Mouse (Mus musculus) stomach, postnatal 0 days (tissue): Measurements from ENCODE around the gene Pigb. TPM values are rescaled to one million over a fixed set of nuclear protein-coding genes. Genes with fewer than 3 reads are reported as not detected.

Source experiments
- ATAC-seq: fragments of 200-750 bp; cut with Nextera tagmentation; 2 replicates; pipeline ENCODE4 v1.8.0; 2017; ENCODE audit not compliant: low FRiP score, low TSS enrichment
- DNase-seq: peaks from one replicate; pipeline ENCODE4 v3.0.0-alpha.2; 2016; ENCODE audit warnings: low spot score
- H3K27ac ChIP-seq: fragments of 300-500 bp; sonication (generic); replicated peaks from 2 replicates; pipeline ENCODE4 v1.5.1; 2014; ENCODE audit warnings: mild to moderate bottlenecking, control low read depth
- H3K27me3 ChIP-seq: fragments of 300-500 bp; sonication (generic); 2 replicates; pipeline ENCODE4 v1.6.1; 2014; ENCODE audit warnings: low read length; ENCODE audit not compliant: control insufficient read depth, insufficient read depth
- H3K36me3 ChIP-seq: fragments of 300-500 bp; sonication (generic); 2 replicates; pipeline ENCODE4 v1.6.1; 2014; ENCODE audit warnings: low read length, mixed read lengths; ENCODE audit not compliant: control insufficient read depth, insufficient read depth
- H3K4me1 ChIP-seq: fragments of 300-500 bp; sonication (generic); replicated peaks from 2 replicates; pipeline ENCODE4 v1.6.1; 2014; ENCODE audit warnings: antibody characterized with exemption; ENCODE audit not compliant: control insufficient read depth, insufficient read depth
- H3K4me2 ChIP-seq: fragments of 300-500 bp; sonication (generic); replicated peaks from 2 replicates; pipeline ENCODE4 v1.6.1; 2014; ENCODE audit warnings: low read depth, mild to moderate bottlenecking, control low read depth, moderate library complexity
- H3K4me3 ChIP-seq: fragments of 300-500 bp; sonication (generic); 2 replicates; pipeline ENCODE4 v1.5.1; 2014; ENCODE audit warnings: low read depth, low read length, control low read depth
- H3K9ac ChIP-seq: fragments of 300-500 bp; sonication (generic); 2 replicates; pipeline ENCODE4 v1.6.1; 2014; ENCODE audit warnings: mild to moderate bottlenecking, low read length, control low read depth, mixed read lengths
- H3K9me3 ChIP-seq: fragments of 300-500 bp; sonication (generic); 2 replicates; pipeline ENCODE4 v1.6.1; 2016; ENCODE audit warnings: low read length; ENCODE audit not compliant: control insufficient read depth
- CTCF ChIP-seq: IDR thresholded peaks from 2 replicates; pipeline ENCODE4 v1.5.1; 2016; ENCODE audit warnings: antibody characterized with exemption, low read depth, mild to moderate bottlenecking, moderate library complexity
- EP300 ChIP-seq: optimal IDR thresholded peaks from 2 replicates; pipeline ENCODE3; 2016; ENCODE audit warnings: antibody characterized with exemption
- WGBS: fragments of 180-500 bp; shearing (Covaris S2); extraction: QIAGEN DNeasy Blood & Tissue Kit; methylation state at CpG from one replicate; pipeline ENCODE4 v1.1.7; 2014; 5-methylcytosine and 5-hydroxymethylcytosine counted together
- polyA plus RNA-seq: library from polyadenylated mRNA; unstranded; fragments of >200 nt; fragmentation: Nextera tagmentation; extraction: Ambion mirVana; gene quantifications from 2 replicates; pipeline ENCODE4 v1.2.1, GENCODE M21; 2015

Gene Pigb
- polyA plus RNA-seq, 1 experiment from 2014 or later, result 7.7 TPM

GRCm38 (mm10) chr9:73044146-73045079, 4.2 kb upstream of the Pigb start, which contains the start of gene Rab27a:
TSS of gene Rab27a (plus strand) at chr9:73044854.
- no peaks in the 10 kb centered on the region; the same call in 1 of the 2 replicates for H3K4me1 ChIP-seq
- peak within 1 kb of the TSS; percentile 54 for H3K4me3 ChIP-seq
- no peak for TF ChIP-seq EP300
- TF ChIP-seq CTCF, result peak; percentile 97
- H3K9me3 ChIP-seq, result no peaks in the 10 kb centered on the region
- peak; percentile 82 for ATAC-seq
- peak within 1 kb of the TSS; percentile 69 for H3K9ac ChIP-seq
- peak; percentile 89 for DNase-seq
- no peaks in the 10 kb centered on the region for H3K27me3 ChIP-seq
- no peaks in the 10 kb centered on the region for H3K36me3 ChIP-seq
- WGBS, result 2% methylated on average over 41 of the region's 41 CpGs
- peak within 1 kb of the TSS; percentile 94 for H3K4me2 ChIP-seq
- peak within 1 kb of the TSS; percentile 73 for H3K27ac ChIP-seq

- Histone ChIP-seq H3K4me1 (no peaks in the 10 kb centered on the region; the same call in 1 of the 2 replicates), H3K27ac (peak overlapping the region; percentile 80), H3K9me3 (no peaks in the 10 kb centered on the region), H3K36me3 (no peaks in the 10 kb centered on the region), H3K4me2 (peak overlapping the region; percentile 72), H3K9ac (peak overlapping the region; percentile 84), H3K4me3 (peak overlapping the region; percentile 75), H3K27me3 (no peaks in the 10 kb centered on the region)
- peak; percentile 92 for DNase-seq
- peak; percentile 84 for ATAC-seq
- under 1% methylated on average over 49 of the region's 49 CpGs for WGBS
- TF ChIP-seq CTCF (no peak), EP300 (no peak)
These were observed 794 bp downstream of the Pigb start for GRCm38 (mm10) chr9:73039222-73039945.

GRCm38 (mm10) chr9:73033406-73033805, 6.8 kb downstream of the Pigb start:
- no peaks in the 10 kb centered on the region for H3K27me3 ChIP-seq
- no peak overlapping the region for H3K27ac ChIP-seq
- H3K36me3 ChIP-seq, result peaks cover 8% of the 10 kb centered on the region
- H3K4me3 ChIP-seq, result no peak overlapping the region
- no peak overlapping the region for H3K4me2 ChIP-seq
- H3K9me3 ChIP-seq, result no peaks in the 10 kb centered on the region
- no peak for TF ChIP-seq EP300
- TF ChIP-seq CTCF, result peak; percentile 35
- no peaks in the 10 kb centered on the region for H3K4me1 ChIP-seq
- WGBS, result 92% methylated on average over 1 of the region's 1 CpGs
- ATAC-seq (no peak), DNase-seq (no peak)
- no peak overlapping the region for H3K9ac ChIP-seq

GRCm38 (mm10) chr9:73031421-73031820, 8.8 kb downstream of the Pigb start:
- H3K27ac ChIP-seq, result no peak overlapping the region
- no peaks in the 10 kb centered on the region for H3K4me1 ChIP-seq
- H3K9me3 ChIP-seq, result no peaks in the 10 kb centered on the region
- ATAC-seq (0 out of 2 replicates have a peak, but pooled peaks have one; percentile 21), DNase-seq (no peak)
- no peak overlapping the region for H3K4me2 ChIP-seq
- H3K9ac ChIP-seq, result no peak overlapping the region
- peaks cover 8% of the 10 kb centered on the region for H3K36me3 ChIP-seq
- H3K27me3 ChIP-seq, result no peaks in the 10 kb centered on the region
- H3K4me3 ChIP-seq, result no peak overlapping the region
- no peak for TF ChIP-seq CTCF
- no peak for TF ChIP-seq EP300
- 67% methylated on average over 4 of the region's 4 CpGs for WGBS

GRCm38 (mm10) chr9:73030443-73030842, 9.7 kb downstream of the Pigb start:
- no peak overlapping the region for H3K4me2 ChIP-seq
- H3K27ac ChIP-seq, result no peak overlapping the region
- H3K4me1 ChIP-seq, result no peaks in the 10 kb centered on the region
- ATAC-seq, result no peak
- no peaks in the 10 kb centered on the region for H3K27me3 ChIP-seq
- no peaks in the 10 kb centered on the region for H3K9me3 ChIP-seq
- DNase-seq, result no peak
- H3K36me3 ChIP-seq, result peaks cover 8% of the 10 kb centered on the region
- H3K9ac ChIP-seq, result no peak overlapping the region
- H3K4me3 ChIP-seq, result no peak overlapping the region
- WGBS, result 93% methylated on average over 1 of the region's 1 CpGs
- TF ChIP-seq CTCF (no peak), EP300 (no peak)
